Mouse (Mus musculus) liver, adult 2 months (tissue): ENCODE data around the gene Triobp.

Source experiments
- CTCF ChIP-seq: fragments of 200-500 bp; IDR thresholded peaks from 2 replicates; pipeline ENCODE4 v1.5.1; 2011; ENCODE audit warnings: low read depth, low read length, control low read depth
- POLR2A ChIP-seq: fragments of 200-500 bp; IDR thresholded peaks from 2 replicates; pipeline ENCODE4 v1.6.1; 2011; ENCODE audit warnings: low read length, control low read depth; ENCODE audit not compliant: insufficient read depth; ENCODE audit errors: extremely low read depth

DNA sequence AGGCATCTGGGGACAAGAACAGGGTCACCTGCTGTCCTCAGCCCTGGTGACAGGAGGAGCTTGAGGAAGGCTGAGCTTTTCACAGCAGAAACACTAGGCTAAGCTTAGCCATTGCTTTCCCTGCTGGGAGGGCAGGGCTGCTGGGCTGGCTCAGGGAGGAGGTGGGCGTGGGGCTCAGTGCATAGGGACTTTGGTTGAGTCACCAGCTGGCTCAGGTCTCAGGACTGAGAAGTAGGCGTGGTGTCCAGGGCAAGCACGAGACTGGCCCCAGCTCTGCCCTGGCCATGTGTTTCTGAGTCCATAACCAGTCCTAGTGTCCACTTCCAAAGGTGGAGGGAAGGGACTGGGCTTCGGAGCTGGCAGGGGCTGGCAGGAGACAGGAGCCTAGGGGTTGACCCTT is 12.6 kb downstream of the Triobp start:
- no peak for TF ChIP-seq CTCF
- TF ChIP-seq POLR2A: no peak
